Mouse (Mus musculus) lung, postnatal 25 days (tissue): Measurements from ENCODE around the gene Npm1.
A peak's percentile ranks its signal among the peaks of the same experiment; 100 is the strongest.

Source experiments
- DNase-seq: peaks from one replicate; pipeline ENCODE4 v3.0.0; 2022; ENCODE audit warnings: low spot score

Npm1 gene

DNA sequence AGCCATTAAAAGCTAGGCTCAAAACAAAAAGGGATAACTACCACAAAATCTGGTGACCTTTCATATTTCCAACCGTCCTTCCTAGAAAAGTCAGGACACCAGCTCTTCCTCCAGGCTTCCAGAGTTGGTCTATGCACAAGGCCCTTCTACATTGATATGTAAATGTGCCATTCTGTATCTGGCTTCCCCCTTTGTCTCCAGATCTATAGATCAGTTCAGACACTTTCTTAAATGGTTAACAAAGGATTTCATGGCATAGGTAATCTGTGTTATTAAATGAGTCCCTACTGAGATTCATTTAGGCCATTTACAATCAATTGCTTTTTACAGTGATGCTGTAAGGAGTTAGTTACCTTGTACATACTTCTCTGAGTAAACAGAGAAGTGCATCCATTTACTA lies 16.8 kb upstream of the Npm1 start:
- DNase-seq = no peak

DNA sequence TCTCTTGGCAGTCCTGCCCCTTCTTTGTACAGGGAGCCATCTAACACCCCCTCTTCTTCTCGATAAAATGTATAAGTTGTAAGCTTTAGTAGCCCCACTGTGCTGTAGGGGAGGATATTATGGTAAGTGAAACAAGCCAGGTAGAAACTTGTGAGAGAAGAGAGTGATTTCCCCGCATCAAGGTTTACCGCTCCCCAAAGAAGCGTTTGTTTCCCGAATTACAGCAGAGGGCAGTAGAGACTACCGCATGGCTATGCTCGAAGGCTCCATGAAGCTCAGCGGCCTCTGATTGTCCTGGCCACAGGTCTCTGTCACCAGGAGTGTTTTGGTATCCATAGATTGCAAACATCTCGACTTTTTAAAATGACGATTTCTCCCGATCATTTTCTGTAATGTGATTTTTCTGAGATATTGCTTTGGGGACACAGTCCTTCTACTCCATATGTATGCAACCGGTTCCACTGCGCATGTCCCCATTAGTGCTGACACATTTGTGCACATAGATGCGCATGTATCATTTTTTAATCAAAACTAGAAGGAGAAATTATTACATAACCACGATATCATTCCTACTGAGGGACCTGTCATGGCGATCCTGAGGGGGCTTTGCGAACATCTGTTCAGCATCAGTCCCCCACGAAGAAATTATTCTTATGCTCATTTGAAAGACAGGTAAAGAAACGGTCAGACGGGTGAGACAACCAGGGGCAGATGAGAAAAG lies 13.7 kb upstream of the Npm1 start:
- DNase-seq = peak; percentile 28

DNA sequence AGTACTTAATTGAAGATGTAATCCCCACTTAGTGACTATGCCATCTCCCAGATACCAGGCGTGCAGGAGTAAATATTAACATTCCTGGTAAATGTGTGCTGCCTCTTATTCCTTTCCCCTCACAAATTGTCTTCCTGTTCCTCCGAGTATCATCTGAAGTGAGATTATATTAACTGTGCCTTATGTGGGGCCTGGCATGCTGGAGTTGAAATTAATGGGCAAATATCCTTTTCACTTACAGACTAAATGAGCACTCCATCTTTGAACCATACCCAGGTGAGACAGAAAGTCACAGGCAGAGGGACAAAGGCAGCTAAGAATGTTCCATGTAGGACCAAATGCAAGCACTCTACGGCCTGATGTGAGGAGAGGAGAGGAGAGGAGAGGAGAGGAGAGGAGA lies 12.8 kb upstream of the Npm1 start:
- DNase-seq = no peak

DNA sequence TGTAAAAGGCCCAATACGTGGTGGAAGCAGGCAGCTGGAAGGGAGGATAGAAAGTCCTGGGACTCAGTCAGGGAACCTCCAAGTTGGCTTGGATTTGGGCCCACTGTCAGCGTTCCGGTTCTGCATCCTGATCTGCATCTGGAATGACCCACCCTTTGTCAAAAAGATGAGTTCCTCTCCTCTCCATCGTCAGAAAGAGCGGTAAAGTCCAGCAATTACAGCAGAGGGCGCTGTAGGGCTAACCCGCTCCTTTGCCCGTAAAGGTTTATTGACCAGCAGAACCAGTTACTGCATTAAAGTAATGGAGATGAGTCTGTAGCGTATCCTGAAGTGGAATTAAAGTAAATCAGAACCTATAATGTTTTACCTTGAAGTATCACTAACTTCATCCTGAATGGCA lies 7.5 kb upstream of the Npm1 start:
- DNase-seq = peak; percentile 48

DNA sequence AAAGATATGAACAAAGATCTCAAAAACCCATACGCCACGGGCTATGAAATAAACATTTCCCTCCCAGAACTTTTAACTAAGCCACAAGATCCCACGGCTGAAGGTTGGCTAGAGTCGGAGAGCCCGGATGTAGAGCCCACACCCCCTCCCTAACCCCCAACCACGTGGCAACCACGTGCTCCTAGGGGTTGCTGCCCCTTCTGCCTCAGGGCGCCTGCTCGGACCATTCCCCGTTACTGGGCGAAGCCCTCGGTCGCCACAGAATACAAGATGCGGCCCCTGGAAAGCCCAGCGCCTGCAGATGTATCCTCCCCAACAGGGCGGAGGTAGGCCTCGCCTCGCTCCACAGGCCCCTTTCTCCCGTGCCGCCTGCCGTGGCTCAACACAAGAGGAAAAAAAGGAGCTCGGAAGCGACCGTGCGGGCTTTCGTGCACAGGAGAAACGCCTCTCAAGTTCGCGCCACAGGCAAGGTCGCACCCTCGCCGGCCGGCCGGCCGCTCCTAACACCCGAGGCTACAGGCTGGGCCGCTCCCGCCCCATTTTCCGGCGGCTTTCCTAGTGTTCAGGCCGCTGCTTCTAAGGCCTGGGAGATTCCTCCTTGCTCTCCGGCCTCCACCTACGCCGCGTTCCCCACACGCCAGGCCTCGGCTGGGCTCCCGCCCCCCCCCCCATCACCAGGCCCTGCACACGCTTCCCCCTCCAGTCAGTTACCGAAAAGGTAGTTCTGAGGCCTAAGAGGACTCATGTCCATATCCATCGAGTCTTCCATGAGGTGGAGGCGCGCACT lies 602 bp downstream of the Npm1 start:
- peak; percentile 43 for DNase-seq

DNA sequence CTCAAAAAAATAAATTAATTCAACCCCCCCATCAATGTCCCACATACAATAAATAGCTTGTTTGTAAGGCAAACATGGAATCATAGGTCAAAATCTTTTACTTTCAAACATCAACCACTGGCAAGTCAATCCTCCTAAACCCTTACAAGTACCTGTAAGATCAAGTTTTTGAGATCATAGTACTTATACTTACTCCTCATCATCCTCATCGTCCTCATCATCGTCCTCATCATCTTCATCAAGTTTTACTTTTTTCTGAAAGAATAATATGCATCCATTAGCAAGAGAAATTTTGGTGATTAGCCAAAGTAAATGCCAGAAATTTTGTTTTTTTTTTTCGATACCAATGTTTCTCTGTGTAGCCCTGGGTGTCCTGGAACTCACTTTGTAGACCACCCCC lies 3.3 kb downstream of the Npm1 start:
- no peak for DNase-seq

DNA sequence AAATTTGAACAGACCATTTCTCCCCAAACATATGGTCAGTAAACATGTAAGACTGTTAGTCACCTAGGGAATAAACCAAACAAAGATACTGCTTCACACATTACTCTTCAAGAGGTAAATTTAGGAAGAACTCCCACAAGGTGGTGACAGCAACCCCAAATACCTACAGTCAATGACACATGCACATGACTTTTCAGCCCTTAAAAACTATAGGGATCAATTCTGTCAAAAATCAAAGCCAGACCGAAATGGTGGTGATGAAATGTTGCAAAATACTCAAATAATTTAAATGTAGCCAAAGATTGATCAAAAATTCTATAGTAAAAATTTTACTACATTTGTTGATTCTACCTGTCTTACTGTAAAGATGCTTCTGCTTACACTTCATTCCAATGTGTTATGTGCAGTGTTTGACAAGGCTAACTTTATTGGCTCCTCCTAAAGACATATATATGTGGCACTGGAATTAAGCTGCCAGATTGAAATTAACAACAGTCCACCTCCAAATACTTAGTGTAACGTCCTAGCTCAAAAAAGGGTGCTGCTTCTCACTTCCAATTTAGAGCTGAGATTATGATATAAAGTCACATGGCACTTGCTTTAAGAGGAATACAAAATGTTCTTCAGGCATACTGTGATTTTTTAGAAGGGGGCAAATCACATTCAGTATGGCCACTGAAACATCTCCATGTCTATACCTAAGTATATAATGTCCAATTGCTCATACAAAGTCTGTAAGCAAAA lies 5.4 kb downstream of the Npm1 start:
- DNase-seq = no peak

DNA sequence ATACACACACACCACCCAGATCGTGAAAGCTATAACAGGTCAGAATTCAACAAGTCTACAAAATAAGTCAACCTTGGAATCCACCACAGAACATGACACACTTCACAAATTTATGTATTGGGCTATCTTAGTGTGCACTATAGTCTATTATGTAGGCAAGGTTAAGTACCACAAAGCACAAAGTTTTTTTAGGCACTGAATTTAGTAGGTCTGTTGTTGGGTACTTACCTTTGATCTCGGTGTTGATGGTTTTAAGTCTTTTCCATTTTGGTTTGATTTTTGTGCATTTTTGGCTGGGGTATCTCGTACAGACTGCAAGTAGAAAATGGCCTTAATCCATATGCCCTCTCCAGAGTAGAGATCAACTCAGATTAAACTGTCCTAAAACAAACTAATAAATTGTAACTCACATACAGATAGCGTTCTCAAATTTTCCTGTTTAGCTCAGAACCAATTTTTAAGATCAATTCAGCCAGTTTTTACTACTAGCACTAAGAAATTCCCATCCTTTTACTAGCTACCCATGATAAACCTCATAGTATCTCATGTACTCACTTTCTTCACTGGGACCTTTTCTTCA lies 6.5 kb downstream of the Npm1 start:
- no peak for DNase-seq

DNA sequence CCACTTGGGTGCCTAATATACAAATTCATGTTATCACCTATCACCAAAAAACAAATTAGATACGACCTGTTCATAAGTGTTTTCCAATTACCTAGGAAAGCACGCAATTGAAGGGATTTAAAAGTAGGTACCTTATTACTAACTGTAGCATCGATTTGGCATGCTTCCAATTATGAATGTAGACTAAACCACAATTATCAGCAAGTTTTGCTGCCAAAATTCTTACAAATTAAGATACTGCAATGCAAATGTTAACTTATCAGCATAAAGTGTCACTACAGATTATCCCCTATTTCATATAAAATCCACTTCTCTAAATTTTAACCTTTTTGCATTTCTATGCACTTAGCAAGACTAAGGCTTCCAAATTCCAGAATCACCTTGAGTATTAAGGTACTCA lies 8.5 kb downstream of the Npm1 start:
- no peak for DNase-seq

DNA sequence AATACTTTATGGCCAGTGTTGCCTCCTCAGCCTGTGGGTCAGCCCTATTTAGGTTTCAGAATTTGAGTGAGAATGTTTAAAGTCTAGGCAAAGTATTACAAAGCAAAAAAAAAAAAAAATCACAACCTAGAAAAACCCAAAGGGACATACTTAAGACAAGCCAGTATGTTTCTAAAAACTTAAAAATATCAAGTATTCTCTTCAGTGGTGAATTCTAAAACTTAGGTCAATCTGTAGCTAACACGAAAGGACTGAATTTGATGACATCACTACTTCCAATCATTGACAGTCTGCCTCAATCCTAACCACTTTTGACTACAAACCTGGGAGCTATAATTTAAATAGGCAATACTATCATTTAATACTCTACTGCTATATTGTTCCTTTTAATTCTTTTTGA lies 10.0 kb downstream of the Npm1 start:
- no peak for DNase-seq

DNA sequence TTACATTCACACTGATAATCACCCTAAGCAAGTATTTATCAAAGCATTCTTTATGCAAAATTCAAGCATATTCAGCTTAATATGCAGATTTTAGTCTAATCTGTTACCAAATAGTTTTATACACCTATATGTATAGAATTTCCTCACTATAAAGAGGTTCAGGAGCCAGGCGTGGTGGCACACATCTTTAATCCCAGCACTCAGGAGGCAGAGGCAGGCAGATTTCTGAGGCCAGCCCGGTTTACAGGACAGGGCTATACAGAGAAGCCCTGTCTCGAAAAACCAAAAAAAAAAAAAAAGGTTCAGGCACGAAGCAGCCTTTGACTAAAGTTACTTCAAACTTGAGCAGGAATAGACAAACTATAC lies 11.2 kb downstream of the Npm1 start:
- DNase-seq = no peak

DNA sequence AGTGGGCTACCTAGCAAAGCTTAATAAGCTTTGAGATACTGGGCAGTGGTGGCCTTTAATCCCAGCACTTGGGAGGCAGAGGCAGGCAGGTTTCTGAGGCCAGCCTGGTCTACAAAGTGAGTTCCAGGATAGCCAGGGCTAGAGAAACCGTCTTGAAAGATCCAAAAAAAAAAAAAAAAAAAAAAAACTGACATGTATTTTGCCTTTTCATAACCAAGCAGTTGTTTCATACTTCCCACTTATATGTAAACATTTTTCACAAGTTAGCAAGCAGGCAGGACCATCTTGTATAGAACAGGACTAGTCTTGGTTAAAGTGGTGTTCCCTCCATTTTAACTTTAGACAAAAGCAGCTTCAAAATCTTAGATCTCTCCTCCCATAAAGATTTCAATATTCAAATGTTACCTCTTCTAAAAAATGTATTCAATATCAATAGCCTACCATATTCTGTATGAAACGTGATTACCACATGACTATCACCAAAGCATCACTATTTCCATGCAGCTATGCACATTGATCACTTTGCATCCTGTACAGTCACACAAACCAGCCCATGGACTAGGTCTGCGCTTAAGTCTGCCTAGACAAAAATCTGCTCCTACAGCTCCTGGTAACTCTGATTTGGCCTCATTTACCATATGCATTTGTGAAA lies 11.8 kb downstream of the Npm1 start:
- no peak for DNase-seq

DNA sequence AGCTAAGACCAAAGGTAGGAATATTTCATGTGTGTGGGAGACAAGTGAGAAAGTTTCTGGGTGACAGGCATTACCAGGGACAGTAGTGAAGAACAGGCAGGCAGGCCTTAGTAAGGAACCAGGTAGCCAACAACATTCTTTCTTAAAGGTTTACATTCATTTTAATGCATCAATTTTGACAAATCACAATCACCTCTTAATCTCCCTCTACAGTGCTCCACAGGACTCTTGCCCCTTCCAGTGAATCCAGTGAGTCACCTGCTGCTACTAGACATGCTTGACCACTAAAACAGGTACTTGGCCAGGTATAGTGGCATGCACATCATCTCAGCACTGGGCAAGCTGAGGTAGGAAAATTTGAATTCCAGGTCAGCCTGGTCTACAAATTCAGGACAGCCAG lies 12.6 kb downstream of the Npm1 start:
- no peak for DNase-seq

DNA sequence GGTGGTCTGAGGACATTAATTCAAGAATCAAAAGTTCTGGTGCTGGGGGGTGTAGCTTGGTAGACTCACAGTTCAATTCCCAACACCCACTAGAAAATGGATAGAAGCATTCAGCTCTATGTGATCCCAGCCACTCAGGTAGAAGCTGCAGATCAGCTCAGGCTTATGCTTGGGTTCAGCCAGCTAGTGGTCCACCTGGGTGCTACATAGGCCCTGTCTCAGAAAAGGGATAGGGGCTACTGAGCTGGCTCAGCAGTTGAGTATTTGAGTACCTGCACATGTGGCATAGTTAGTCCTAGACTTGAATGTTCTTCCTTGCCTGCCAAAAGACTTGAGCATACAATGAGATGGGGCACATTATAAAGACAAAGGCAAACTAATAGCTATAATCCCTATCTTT lies 13.6 kb downstream of the Npm1 start:
- DNase-seq = no peak

DNA sequence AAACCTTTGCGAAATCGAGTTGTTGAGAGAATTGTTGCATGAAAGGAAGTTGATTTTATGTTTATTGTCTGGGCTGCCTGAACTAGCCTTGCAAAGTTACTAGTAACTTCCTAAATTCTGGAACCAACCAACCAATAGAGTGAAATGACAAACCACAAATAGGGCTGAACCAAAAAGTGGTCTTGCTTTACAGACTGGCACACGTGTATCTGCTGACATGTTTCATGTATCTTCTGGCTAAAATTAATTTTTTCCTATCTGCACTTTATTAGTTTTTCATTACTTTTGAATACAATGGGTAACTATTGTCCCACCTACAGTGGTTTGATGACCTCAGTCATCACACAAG lies 13.9 kb downstream of the Npm1 start:
- no peak for DNase-seq

DNA sequence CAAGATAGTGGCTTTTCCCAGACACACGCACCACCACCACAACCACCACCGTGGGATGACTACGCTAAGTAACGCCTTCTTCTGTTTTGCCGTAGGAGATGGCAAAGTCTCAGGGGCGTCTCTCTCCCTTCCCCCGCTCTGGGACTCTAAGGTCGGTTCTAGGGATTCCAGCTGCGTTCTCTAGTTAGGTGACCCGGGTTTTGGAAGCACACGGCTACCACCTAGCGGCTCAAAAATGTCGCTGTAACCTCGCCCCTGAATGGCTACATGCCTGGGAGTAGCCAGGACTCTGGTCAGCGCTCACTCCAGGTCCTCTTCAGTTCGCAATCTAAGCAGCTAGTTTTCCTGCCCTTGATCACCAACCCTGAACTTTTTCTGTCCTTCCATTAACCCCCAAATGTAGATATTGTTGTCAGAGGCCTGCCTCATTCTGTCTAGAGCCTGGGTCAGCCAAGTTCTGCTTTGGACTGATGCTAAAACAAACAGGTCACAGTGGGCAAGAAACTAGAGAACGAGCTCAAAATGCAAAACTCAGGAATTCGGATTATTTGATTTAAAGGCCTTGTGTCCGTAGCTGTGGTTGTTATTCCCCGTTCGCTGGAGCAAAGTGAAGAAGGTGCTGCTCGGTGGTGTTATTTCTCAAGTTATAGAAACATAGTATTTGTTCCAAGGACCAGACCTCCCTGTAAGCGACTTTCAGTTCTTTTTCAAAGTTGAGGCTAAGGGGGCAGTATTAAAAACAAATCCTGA lies 14.5 kb downstream of the Npm1 start:
- peak; percentile 79 for DNase-seq

DNA sequence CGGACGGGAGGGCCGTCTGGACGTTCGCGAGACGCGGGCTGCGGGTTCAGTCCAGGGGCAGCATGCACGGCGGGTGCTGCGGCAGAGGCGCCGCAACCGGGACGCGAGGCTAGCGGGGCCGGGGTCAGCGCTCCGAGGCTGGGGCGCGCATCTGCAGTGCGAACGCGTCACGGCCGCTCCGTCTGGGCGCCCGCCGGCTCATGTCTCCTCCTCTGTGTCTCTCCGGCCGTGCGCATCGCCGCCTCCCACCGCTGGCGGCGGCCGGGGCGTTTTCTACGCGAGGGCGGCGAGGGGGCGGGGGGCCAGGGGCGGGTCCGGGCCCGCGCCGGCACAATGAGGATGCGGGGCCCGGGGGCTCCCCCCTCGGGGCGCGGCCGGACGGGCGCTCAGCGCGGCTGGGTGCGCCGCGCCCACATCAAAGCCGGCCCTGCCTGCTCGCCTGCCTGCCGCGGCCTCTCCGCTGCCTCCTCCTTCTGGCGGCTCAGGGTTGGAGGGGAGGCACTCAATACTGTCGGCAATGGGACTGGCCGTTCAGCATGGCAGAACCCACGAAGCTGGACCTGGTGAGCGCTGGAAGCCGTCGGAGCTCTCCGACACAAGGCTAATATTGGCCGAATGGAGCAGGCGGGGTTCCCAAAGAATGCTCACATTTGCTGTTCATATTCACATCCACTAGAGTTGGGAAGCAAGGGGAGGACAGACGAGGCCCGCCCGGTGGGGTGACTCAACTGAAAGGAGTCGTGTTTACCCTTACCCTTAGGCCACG lies 15.3 kb downstream of the Npm1 start:
- peak; percentile 31 for DNase-seq

DNA sequence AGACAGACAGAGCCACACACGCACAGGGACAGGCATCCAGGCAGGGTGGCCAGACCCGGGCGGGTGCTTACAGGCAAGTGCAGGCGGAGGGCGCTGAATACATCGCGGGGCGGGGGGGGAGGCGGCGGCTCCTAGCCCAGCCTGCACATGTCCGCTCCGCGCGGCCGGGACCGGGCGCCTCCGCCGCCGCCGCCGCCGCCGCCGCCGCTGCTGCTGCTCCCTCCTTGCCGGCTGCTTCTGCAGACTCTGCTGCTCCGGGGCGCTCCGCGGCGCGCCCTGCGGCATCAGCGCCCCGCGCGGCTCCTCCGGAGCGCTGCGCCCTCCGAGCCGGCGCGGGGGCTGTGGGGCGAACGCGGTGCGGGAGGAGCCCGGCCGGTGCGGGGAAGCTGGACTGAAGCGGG lies 15.8 kb downstream of the Npm1 start, which contains the start of gene Fgf18:
Fgf18 (minus strand) TSS at position 230 of the 401 bp plus-strand sequence.
- DNase-seq = no peak

DNA sequence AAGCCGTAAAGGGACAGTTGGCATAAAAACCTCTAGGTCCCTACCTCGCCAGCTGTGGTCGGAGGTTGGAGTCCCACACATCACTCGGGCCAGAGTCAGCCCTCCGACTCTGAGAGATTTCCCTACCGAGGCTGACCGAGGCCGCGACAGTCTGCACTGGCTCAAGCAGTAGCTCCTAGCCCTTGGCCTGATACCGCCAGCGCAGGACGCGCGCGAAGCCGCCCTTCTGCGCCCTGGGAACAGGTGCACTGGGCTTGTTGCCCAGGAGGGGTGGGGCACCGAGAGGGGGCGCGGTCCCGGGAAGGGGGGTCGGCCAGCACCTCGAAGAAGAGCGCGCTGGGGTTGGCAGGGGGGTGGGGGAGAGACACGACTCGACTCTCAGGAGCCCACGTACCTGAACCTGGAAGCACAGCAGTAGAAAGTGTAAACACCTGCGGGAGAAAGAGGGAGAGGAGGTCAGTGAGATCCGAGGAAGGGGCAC lies 16.3 kb downstream of the Npm1 start:
- DNase-seq = peak; percentile 29

DNA sequence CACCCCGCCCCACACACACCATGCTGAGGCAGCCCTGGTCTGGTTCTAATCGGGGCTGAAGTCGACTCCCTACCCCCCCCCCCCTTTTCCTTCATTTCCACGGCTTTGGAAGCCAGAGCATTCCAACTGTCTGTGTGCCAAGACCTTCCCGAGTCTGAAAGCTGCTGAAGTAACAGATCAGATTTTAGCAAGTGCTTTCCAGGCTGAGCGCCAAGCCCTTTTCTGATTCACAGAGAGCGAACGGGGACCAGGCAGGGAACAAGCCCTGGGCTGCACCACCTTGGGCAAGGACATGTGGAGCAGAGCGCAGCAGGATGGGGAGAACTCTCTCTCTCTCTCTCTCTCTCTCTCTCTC lies 16.9 kb downstream of the Npm1 start:
- DNase-seq = peak; percentile 61
